Mouse (Mus musculus) MN1 (cell line): ENCODE results near the gene H2-Ob.
A peak's percentile ranks its signal among the peaks of the same experiment; 100 is the strongest.
"Not testable (repeated sequence)": the region's sequence is repeated elsewhere in the genome, so short reads cannot be mapped to it uniquely, and the experiment has no call there.

Source experiments
- DNase-seq: peaks from one replicate; pipeline ENCODE4 v3.0.0-alpha.2; 2016; ENCODE audit warnings: low spot score

Gene H2-Ob

DNA sequence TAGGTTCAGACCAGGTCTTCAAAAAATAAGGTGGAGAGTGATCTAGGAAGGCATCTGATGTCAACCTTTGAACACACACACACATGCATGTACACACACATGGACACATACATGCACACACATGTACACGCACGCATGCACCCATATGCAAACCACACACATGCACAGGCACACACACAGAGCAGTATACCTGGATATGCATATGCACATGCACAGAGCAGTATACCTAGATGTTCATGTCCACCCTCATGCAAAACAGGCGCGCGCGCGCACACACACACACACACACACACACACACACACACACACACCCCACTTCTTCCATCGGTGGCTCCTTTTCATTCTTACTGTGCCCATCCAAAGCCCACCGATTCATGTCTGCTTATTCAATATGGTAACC, 30.8 kb upstream of the H2-Ob start:
- DNase-seq: no peak

DNA sequence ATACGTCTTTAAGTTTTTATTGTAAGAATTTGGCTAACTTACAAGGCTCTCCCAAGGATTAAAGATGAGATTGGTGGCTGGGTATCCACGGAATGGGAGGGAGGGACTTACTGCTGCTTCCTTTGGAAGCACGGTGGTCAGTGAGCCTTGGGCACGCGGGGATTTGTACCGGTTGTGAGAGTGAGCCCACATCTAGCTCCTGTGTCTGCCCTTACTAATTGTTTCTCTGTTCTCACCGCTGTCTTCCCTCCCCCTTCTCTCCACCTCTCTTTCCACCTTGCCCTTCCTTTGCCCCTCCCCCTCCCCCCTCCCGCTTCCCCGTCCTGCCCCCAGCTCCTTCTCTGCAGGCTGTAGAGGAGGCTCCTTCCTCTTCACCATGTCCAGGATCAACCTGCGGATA, 30.3 kb upstream of the H2-Ob start:
- DNase-seq: no peak

DNA sequence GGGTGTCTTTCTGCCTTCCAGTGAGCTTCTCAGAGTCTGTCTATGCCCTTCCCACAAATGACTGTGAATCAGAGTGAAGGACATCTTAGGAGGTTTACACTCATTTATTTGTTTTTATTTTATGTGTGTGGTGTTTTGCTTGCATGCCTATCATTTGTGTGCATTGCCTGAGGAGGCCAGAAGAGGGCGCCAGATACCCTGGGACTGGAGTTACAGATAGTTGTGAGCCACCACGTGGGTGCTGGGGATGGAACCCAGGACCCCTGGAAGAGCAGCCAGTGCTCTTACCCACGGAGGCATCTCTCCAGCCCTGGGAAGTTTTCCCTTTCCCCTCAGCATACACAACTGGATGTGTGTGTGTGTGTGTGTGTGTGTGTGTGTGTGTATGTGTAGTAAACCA, 29.0 kb upstream of the H2-Ob start:
- DNase-seq: no peak

DNA sequence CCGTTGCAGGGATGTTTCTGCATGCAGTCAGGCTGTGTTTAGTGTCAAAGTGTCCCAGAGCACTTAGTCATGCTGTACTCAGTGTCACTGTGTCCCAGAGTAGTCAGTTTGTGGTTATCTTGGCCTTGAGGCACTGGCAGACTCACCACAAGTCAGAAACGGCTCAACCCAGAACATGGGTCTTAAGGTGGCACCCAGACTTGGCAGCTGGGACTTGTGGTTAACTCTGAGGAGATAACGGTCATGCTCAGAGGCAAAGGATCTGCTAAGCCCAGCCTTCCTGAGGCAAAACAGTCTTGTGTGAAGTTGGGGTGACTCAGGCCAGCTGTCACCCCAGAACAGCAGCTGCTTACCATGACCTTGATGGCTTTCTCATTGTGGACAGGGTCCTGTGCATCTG, 28.1 kb upstream of the H2-Ob start:
- no peak for DNase-seq

DNA sequence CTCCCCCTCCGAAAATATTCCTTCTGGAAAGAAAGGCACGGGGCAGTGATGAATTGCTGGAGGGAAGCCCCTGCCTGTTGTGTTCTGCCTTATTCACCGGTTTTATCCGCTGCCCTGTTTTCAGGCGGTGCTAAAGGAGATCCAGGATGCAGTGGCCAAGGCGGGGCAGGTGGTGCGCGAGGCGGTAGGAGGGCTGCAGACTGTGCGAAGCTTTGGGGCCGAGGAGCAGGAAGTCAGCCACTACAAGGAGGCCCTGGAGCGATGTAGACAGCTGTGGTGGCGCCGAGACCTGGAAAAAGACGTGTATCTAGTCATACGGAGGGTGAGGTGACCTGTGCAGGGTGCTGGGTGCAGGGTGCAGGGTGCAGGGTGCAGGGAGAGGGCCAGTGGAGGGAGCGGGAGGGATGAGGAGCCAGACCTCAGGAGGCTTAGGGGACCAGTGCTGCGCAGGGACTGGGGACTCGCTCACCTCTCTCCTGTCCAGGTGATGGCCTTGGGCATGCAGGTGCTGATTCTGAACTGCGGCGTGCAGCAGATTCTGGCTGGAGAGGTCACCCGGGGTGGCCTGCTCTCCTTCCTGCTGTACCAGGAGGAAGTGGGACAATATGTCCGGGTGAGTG, 26.8 kb upstream of the H2-Ob start:
- no peak for DNase-seq

DNA sequence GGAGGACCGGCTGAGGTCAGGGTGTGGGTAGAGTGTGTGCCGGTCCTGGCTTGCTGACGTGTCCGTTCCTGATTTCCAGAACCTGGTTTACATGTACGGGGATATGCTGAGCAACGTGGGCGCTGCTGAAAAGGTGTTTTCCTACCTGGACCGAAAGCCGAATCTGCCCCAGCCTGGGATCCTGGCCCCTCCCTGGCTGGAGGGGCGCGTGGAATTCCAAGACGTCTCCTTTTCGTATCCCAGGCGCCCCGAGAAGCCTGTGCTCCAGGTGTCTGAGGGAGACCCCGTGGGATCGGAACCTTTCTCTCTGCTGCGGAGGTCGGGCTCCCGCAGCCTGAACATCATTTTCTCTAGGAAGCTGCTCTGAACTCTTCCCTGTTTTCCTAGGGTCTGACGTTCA, 24.8 kb upstream of the H2-Ob start:
- DNase-seq: no peak

DNA sequence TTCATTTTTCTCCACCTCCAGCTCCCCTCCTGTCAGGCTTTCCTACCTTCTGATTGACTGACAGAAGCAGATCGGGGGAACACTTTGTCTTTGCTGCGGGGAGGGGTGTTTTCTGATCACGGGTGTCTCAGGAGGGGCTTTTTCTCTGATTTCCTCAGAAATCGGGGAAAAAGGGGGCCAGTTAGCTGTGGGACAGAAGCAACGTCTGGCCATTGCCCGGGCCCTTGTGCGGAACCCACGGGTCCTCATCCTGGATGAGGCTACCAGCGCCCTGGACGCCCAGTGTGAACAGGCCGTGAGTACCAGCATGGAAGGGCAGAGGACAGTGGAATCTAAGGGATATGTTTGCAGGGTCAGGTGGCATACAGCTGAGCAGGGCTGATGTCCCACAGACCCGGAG, 23.5 kb upstream of the H2-Ob start:
- DNase-seq: no peak

DNA sequence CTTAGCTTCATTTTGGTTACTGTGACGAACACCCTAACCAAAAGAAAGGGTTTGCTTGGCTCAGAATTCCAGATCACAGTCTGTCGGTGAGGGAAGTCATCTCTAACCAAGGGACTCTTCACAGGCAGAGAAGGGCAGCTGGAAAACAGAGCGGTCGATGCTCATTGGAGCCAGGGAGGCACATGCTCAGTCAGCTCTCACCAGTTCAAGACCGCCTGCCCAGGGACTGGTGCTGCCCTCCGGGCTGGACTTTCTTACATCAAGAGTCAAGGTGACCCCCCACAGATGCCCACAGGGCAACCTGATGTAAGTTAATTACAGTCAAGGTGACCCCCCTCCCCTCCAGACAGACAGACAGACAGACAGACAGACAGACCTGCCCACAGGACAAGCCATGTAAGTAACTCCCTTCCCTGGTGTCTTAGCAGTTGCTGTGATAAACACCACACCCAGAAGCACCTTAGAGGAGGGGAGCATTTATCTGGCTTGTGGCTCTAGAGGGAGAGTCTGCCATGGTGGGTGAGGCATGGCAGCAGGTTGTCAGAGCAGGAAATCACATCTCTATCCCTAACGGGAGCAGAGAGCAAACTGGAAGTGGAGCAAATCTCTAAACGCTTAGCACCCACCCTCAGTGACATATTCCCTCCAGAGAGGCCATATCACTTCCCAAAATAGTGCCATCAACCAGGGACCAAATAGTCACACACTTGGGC, 21.3 kb upstream of the H2-Ob start:
- DNase-seq: no peak

DNA sequence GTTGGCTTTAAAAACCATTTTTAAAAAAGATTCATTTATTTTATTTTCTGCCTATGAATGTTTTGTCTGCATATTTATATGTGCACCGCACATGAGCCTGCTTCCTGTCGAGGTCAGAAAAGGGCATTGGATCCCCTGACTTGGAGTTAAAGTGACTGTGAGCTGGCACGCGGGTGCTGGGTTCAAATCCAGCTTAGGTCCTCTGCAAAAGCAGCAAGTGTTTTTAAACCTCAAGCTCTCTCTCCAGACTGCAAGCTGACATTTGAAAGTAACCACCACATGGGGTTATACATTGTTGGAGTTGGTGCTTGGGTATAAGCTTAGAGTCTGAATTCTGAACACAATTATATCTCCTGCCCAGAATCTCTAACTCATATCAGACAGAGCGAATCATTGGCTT, 20.7 kb upstream of the H2-Ob start:
- no peak for DNase-seq

DNA sequence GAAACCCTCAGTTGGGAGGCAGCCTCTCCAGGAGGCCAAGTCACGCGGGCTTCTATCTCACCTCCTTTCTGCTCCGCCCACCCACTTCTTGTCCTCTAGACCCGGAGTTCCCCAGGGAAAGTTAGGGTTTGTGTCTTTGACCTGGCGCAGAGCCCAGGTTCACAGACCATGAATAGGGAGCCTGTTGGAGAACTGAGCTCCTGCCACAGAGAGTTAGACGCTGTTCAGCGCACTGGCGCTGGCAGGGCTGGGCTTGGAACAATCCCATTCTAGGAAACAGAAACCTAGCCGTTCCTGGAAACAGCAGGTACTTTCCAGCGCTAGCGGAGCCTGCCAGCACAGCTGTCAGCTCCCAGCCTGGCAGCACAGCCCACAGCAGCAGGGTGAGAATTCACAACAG, 20.0 kb upstream of the H2-Ob start:
- DNase-seq: no peak

DNA sequence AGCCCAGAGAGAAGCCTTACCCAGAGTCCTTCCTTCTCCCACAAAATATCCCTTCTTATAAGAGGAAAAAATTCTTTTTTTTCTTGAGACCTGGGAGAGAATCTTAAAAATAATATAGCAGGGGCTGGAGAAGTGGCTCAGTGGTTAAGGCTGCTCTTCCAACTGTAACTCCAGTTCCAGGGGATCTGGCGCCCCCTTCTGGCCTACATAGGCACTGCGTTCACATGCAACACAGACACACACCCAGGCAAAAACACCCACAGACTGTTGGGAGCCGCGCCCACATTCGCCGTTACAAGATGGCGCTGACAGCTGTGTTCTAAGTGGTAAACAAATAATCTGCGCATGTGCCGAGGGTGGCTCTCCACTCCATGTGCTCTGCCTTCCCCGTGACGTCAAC, 19.6 kb upstream of the H2-Ob start:
- DNase-seq: not testable (repeated sequence)

DNA sequence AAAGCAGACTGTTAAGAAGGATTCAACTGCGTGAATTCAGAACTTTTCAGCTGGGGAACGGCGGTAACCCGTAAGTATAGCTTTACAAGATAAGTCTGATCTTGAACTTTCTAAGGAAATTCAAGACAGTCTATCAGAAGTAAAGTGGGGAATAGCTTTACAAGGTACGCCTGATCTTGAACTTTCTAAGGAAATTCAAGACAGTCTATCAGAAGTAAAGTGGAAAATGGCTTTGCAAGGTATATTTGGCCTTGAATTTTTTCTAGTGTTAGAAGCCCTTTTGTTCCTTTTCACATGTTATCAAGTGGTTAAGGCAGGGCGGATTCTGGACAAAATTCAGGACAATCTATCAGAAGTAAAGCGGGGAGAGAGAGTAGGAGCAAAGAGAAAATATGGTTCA, 18.9 kb upstream of the H2-Ob start:
- not testable (repeated sequence) for DNase-seq

DNA sequence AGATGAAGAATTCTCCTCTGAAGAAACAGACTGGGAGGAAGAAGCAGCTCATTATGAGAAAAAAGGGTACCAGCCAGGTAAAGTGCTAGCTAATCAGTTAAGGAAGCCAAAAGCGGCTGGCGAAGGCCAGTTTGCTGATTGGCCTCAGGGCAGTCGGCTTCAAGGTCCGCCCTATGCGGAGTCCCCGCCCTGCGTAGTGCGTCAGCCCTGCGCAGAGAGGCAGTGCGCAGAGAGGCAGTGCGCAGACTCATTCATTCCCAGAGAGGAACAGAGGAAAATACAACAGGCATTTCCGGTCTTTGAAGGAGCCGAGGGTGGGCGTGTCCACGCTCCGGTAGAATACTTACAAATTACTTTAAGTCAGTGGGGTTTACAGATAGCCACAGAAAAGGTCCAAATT, 18.3 kb upstream of the H2-Ob start:
- not testable (repeated sequence) for DNase-seq

DNA sequence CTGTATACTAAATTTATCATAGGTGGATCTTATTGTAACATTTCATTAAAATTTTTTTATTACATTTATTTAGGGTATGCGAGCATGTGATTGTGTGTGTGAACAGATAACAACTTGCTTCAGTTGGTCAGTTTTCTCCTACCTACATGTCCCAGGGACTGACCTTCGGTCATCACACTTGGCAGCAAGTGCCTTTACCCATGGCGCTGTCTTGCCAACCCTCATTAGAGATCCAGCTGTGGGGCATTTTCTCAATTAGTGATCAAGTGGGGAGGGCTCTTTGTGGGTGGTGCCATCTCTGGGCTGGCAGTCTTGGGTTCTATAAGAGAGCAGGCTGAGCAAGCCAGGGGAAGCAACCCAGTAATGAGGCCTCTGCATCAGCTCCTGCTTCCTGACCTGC, 13.9 kb upstream of the H2-Ob start:
- DNase-seq: no peak

DNA sequence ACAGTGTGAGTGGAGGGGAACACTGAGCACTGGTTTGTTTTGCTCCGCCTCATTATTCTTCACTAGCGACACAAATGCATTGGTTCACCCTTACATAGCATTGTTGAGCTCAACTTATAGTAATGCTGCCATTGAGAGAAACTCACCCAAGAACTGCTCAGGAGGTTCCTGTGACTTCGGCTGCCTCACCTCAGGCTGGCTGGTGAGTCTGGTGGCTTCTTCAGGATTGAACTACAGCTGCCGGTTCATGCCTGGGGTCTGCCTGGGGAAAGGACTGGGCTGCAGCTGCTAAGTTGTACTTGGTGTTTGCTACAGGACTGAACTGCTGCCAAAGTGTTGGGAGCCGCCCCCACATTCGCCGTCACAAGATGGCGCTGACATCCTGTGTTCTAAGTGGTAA, 13.3 kb upstream of the H2-Ob start:
- no peak for DNase-seq

DNA sequence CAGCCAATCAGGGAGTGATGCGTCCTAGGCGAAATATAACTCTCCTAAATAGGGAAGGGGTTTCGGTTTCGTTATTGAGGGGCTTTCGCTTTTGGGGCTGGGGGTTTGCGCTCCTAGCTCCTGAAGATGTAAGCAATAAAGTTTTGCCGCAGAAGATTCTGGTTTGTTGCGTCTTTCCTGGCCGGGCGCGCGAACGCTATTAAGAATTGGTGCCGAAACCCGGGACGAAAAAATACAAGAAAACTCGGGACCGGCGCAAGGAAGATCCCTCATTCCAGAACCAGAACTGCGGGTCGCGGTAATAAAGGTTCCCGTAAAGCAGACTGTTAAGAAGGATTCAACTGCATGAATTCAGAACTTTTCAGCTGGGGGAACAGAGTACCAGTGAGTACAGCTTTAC, 12.8 kb upstream of the H2-Ob start:
- DNase-seq: not testable (repeated sequence)

DNA sequence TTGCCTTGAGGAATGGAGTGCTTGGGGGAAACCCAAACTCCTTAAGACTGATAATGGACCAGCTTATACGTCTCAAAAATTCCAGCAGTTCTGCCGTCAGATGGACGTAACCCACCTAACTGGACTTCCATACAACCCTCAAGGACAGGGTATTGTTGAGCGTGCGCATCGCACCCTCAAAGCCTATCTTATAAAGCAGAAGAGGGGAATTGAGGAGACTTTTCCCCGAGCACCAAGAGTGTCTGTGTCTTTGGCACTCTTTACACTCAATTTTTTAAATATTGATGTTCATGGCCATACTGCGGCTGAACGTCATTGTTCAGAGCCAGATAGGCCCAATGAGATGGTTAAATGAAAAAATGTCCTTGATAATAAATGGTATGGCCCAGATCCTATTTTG, 7.7 kb upstream of the H2-Ob start:
- DNase-seq: not testable (repeated sequence)

DNA sequence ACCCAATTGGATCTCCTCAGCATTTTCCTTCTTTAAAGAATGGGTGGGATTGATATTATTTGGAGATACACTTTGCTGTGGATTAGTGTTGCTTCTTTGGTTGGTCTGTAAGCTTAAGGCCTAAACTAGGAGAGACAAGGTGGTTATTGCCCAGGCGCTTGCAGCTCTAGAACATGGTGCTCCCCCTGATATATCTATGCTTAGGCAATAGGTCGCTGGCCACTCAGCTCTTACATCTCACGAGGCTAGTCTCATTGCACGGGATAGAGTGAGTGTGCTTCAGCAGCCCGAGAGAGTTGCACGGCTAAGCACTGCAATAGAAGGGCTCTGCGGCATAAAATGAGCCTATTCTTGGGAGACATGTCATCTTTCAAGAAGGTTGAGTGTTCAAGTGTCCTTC, 6.7 kb upstream of the H2-Ob start:
- DNase-seq: not testable (repeated sequence)

DNA sequence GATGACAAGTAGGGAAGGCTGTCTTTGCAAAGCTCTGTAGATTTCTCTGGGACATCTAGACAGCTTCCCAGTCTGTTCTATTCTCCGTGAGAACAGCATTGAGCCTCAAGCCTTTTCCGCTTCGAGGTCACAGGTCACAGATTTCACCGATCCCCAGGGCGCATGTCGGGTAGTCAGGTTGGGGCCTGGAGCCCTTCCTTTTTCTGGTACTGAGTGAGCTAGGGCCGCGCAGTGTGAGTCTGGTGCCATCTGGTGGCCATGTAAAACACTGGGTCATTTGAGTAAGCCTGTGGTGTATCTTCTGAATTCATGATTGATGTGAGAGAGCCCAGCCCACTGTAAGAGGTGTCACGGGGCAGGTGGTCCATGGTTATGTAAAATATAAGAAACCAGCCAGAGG, 3.8 kb upstream of the H2-Ob start:
- DNase-seq: peak; percentile 78

DNA sequence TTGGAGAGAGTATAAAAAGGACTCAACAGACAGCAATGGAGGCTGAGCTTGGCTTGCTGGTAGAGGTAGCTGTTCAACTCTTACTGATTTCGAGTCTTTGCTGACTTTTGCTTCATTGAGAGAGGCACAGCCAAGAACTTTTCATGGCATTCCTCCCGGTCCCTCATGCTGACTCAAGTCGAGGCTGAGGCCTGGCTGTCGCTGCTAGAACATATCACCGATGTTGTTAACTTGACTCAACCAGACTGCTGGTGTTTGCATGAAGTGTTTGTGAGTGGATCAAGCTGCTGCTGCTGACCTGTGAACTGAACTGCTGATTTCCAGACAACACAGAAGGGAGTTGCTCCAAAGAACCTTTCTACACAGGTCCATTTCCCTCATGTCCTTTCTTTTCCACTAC, 2.0 kb upstream of the H2-Ob start:
- DNase-seq: no peak

DNA sequence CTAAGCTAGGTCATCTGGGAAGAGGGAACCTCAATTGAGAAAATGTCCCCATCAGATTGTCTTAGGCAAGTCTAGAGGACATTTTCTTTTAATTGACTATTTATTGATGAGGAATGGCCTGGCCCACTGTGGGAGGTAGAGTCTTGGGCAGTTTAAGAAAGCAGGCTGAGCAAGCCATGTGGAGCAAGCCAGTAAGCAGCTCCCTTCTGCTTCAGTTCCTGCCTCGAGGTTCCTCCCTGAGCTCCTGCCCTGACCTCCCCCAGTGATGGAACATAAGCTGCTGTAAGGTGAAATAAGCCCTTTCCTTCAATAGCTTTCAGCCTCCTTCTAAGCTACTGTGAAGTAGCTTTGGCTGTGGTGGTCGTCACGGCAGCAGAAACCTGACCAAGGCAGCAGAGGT, 962 bp upstream of the H2-Ob start:
- no peak for DNase-seq

DNA sequence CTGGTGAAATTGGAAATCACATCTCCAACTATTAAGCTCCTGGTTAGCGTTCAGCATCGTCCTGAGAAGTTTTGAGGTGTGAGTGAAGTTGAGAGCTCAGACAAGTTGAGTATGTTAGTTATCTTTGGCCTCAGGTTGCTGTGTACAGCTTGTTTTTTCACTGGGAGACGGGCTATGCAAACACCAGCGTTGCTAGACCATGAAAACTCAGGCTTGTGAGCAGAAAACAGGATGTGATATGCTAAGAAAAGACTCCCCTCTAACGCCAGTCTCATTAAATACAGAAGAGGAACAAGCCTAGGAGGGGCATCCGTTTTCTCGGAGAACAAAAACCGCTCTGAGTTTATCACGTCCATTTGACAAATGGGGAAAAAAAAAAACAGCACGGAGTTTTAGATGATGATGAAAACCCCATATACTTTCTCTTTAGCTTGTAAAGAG, 918 bp downstream of the H2-Ob start:
- DNase-seq: no peak

DNA sequence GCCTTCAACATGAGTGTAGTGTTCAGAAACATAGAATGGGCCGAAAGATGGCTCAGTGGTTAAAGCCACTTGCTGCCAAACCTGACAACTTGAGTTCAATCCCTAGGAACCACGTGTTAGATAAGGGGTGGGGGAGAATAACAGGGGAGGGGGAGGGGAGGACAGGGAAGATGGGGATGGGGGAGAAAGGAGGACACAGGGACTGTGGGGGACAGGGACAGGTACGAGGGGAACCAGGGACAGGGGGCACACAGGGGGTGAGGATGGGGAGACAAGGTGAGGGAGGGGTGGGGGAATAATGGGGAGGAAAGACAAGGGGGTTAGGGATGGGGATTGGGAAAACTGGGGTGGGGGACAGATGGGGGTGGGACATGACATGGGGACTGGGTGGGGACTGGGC, 1.7 kb downstream of the H2-Ob start:
- DNase-seq: no peak

DNA sequence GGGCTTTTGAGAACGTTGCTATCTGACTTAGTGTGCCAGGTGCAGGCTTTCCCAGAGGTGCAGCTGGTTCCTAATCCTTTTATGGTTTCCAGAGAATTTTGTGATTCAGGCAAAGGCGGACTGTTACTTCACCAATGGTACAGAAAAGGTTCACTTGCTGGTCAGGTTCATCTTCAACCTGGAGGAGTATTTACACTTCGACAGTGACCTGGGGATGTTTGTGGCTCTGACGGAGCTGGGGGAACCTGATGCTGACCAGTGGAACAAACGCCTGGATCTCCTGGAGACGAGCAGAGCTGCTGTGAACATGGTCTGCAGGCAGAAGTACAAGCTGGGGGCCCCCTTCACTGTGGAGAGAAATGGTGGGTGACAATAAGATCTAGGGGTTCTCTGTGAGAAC, 2.2 kb downstream of the H2-Ob start:
- no peak for DNase-seq
